Comparison of ENCODE assay signal across 8 mouse cellular contexts in genomic region chr13:48869088-48869487, GRCm38 (mm10). TPM values are rescaled to one million over a fixed set of nuclear protein-coding genes. Genes with fewer than 3 reads are reported as not detected.
DNase-seq lines count a peak whose midpoint lies in the region; ATAC-seq lines count a peak whose summit lies in the region.

No protein-coding gene starts in this region.

- H3K27me3 ChIP-seq in heart, embryonic 11.5 days (ENCODE audit: control insufficient read depth, insufficient read depth, low read length): no peaks in the 10 kb centered on the region
- H3K27me3 ChIP-seq in heart, embryonic 16.5 days (ENCODE audit: control insufficient read depth, insufficient read depth, low read length): no peaks in the 10 kb centered on the region
- no peaks in the 10 kb centered on the region for H3K27me3 ChIP-seq in midbrain, embryonic 10.5 days (ENCODE audit: low read depth, poor library complexity, severe bottlenecking)

- DNase-seq in heart, postnatal 25 days (ENCODE audit: low spot score): no peak
- DNase-seq in Muller cell, postnatal 12 days (ENCODE audit: inconsistent ontology term): peak; percentile 35
- no peak for DNase-seq in midbrain, embryonic 10.5 days (ENCODE audit: low spot score)
- no peak for DNase-seq in right cerebral cortex, adult 2 months (ENCODE audit: low spot score in 2 of 2)
- no peak for DNase-seq in left cerebral cortex, postnatal 25 days (ENCODE audit: low spot score in 2 of 2)

- 35% methylated on average over 5 of the region's 5 CpGs for WGBS in heart, embryonic 11.5 days (ENCODE audit: insufficient replicate concordance)
- WGBS in heart, embryonic 16.5 days: 23% methylated on average over 5 of the region's 5 CpGs
- WGBS in midbrain, embryonic 10.5 days: 23% methylated on average over 5 of the region's 5 CpGs

- H3K9me3 ChIP-seq in heart, embryonic 11.5 days (replicated peaks; ENCODE audit: control insufficient read depth, low read length): no peaks in the 10 kb centered on the region
- no peaks in the 10 kb centered on the region for H3K9me3 ChIP-seq in heart, embryonic 16.5 days (replicated peaks; ENCODE audit: control insufficient read depth, low read length)
- H3K9me3 ChIP-seq in midbrain, embryonic 10.5 days (replicated peaks): no peaks in the 10 kb centered on the region

- H3K9ac ChIP-seq in heart, embryonic 11.5 days (ENCODE audit: low read depth, low read length): peak overlapping the region; percentile 98
- H3K9ac ChIP-seq in heart, embryonic 16.5 days (ENCODE audit: low read length): peak overlapping the region; percentile 98

- peak overlapping the region; percentile 96 for H3K4me2 ChIP-seq in heart, embryonic 11.5 days
- peak overlapping the region; percentile 91 for H3K4me2 ChIP-seq in heart, embryonic 16.5 days (ENCODE audit: low read depth, low read length)

- H3K4me3 ChIP-seq in heart, embryonic 11.5 days (ENCODE audit: low read depth, low read length): peak overlapping the region; percentile 93
- H3K4me3 ChIP-seq in heart, embryonic 16.5 days (ENCODE audit: low read length): peak overlapping the region; percentile 77
- H3K4me3 ChIP-seq in midbrain, embryonic 10.5 days: peak overlapping the region; percentile 98

- ATAC-seq in heart, embryonic 11.5 days (replicated peaks; ENCODE audit: insufficient number of reproducible peaks, low FRiP score, low TSS enrichment): no peak
- ATAC-seq in heart, embryonic 16.5 days (replicated peaks; ENCODE audit: extremely low read depth, insufficient read depth, low FRiP score): no peak
- no peak for ATAC-seq in erythroid progenitor cell, adult 5-6 weeks (replicated peaks; ENCODE audit: low FRiP score, poor library complexity, severe bottlenecking)

- no peak overlapping the region; the same call in 1 of the 2 replicates for H3K27ac ChIP-seq in heart, embryonic 11.5 days (ENCODE audit: low read depth, low read length)
- no peak overlapping the region; the same call in 1 of the 2 replicates for H3K27ac ChIP-seq in heart, embryonic 16.5 days (ENCODE audit: low read length)
- H3K27ac ChIP-seq in midbrain, embryonic 10.5 days (replicated peaks): peak overlapping the region; percentile 98

- peaks cover 27% of the 10 kb centered on the region for H3K4me1 ChIP-seq in heart, embryonic 11.5 days (ENCODE audit: control insufficient read depth, insufficient read depth, low read length)
- H3K4me1 ChIP-seq in heart, embryonic 16.5 days (ENCODE audit: control insufficient read depth, insufficient read depth, low read length): peaks cover 43% of the 10 kb centered on the region
- H3K4me1 ChIP-seq in midbrain, embryonic 10.5 days: peaks cover 69% of the 10 kb centered on the region

- H3K36me3 ChIP-seq in heart, embryonic 11.5 days (ENCODE audit: control insufficient read depth, insufficient read depth, low read length): no peaks in the 10 kb centered on the region
- no peaks in the 10 kb centered on the region for H3K36me3 ChIP-seq in heart, embryonic 16.5 days (ENCODE audit: control insufficient read depth, insufficient read depth)
- 0 out of 2 replicates have a peak, but pooled peaks cover 2% of the 10 kb centered on the region for H3K36me3 ChIP-seq in midbrain, embryonic 10.5 days

- intact Hi-C loops in heart, postnatal 25 days (cut with DNase I): no loop called here
- intact Hi-C loops in left cerebral cortex, postnatal 25 days (cut with DNase I): no loop called here

RNA-seq across cellular contexts. Expression of gene Phf2, which starts 1.8 kb away (rescaled TPM):
- polyA plus RNA-seq in heart, embryonic 11.5 days (2014; fragmentation: Nextera tagmentation; extraction: Ambion mirVana): 5.3 and 7.5 TPM in 2 replicates
- total RNA-seq in heart, postnatal 25 days (2021): 10 to 100 TPM; 25.4 to 29.0 TPM
- 4.4 TPM in 2 replicates for polyA plus RNA-seq in heart, embryonic 16.5 days (2015; fragmentation: Nextera tagmentation; extraction: Ambion mirVana)
- polyA plus RNA-seq in midbrain, embryonic 10.5 days (2016; fragmentation: Nextera tagmentation; extraction: Ambion mirVana): 6.6 and 9.3 TPM in 2 replicates
- total RNA-seq in erythroid progenitor cell, adult 5-6 weeks (2015; ENCODE audit: low replicate concordance): 14.8 and 28.5 TPM in 2 replicates
- total RNA-seq in erythroid progenitor cell, adult 5-6 weeks (2017; ENCODE audit: low replicate concordance): 14.9 and 15.9 TPM in 2 replicates
- total RNA-seq in left cerebral cortex, postnatal 25 days (2021): 10 to 100 TPM; 32.8 to 33.0 TPM
